Mouse (Mus musculus): ENCODE results near the gene Fgf2. TPM values are rescaled to one million over a fixed set of nuclear protein-coding genes. Genes with fewer than 3 reads are reported as not detected.

The Fgf2 gene
- total RNA-seq, 2 experiments from 2014 or later, result 1.6 to 2.3 TPM

DNA sequence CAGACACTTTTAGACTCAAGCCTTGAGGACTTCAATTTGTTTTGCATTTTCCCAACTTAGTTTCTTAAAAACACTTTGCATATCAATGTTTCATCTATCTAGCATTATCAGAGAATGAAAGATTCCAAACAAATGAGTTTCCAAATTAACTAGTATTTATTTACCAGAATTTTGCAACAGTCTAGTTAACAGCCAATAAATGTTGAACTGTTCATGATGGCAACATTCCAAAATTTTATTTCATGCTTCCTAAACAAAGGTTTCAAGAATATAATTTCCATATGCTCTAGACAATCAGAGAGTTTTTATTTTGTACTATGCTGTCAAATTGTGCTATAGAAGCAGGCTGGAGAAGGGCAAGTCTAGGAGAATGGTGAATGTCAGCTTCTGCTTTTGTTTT lies 59.5 kb downstream of the Fgf2 start:
- intact Hi-C loops (cut with DNase I), result no loop called here
- DNase-seq, result no peak

DNA sequence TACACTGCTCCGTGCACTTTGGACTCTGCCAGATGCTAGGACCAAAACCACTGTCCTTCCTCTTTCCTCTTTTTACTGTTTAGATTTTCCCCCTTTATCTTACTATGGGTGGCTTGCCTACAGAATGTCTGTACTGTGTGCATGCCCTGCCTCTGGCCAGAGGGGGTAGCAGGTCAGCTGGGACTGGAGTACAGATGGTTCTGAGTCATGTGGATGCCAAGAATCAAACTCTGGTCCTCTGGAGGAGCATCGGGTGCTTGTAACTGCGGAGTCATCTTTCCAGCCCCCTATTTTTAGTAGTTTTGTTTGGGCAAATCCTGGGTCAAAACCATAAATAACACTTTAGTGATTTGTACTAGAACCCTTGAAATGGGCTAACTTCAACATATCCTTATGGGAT lies 65.3 kb downstream of the Fgf2 start:
- DNase-seq, result no peak
- intact Hi-C loops (cut with DNase I), result loop anchor here (5.0 to 10.0 kb wide), 2 partner anchors 99 to 191 kb away; partner anchors contain the start of genes Bbs12 and Cetn4

DNA sequence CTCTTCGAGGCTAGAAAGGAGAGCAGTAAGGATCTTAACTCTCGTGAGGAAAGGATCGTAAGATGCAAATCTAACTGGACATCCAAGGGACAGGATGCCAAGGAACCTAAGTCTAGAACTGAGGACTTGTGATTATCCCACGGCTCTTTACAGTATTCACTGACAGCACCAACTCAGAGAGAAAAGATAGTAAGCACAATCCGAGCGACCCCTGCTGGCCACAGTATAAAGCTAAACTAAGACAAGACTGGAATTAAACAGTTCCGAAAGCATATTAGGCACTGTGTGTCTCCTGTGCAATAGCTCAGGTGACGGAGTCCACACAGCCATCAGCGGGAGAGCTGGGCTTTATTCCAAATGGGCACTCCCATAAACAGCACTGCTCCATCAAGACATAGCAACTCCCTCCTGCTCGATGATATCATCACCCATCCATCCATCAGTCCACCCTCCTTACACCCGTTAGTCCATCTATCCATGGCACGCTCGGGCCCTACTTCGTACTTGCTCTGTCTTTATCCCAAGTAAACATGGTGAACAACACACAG lies 66.3 kb downstream of the Fgf2 start:
- intact Hi-C loops (cut with DNase I), result loop anchor here (5.0 to 10.0 kb wide), 2 partner anchors 100 to 192 kb away; partner anchors contain the start of genes Bbs12 and Cetn4
- peak; percentile 89 for DNase-seq

DNA sequence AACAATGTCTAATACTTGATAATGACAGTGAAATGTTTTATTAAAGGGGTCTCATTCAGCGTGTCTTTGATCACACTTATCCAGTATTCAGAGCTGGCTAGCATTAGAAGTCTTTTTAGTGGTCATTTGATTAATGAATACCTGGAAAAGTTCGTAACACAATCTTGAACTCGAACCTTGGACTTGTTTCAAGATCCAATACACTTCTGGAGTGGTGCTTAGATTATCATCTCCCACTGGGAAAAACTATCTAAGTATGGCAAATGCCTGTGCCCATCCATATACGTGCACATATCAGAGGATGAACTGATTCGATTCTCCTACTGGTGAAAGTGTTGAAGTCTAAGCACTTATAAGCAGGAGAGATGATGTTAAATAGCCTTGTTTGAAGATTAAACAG lies 70.2 kb downstream of the Fgf2 start:
- intact Hi-C loops (cut with DNase I), result loop anchor here (10.0 kb wide), 1 partner anchor 104 kb away; the partner anchor contains the start of genes Bbs12 and Cetn4
- no peak for DNase-seq

DNA sequence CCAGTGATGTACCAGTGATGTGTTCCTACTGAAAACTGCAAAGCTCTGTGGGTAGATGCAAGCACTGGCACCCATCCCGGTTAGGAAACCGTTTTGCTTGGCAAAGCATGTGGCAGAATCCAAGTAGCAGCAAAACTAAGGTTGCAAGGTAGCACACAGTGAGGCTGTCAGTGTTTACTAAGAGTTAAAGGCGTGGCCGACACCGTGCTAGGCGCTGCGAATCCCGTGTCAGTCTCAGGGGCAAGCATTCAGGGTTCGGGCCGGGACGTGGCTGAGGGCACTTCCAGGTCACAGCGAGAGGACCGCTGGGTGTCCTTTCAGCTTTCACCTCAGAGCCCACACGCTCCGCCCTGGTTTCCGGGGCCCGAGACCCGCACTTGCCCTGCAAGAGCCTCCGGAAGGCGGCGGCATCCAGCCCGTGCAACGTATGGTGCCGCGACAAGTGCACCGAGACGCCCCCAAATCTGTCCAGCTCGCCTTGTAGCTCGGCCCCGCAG lies 70.9 kb downstream of the Fgf2 start:
- intact Hi-C loops (cut with DNase I), result loop anchor here (10.0 kb wide), 1 partner anchor 104 kb away; the partner anchor contains the start of genes Bbs12 and Cetn4
- peak; percentile 64 for DNase-seq

DNA sequence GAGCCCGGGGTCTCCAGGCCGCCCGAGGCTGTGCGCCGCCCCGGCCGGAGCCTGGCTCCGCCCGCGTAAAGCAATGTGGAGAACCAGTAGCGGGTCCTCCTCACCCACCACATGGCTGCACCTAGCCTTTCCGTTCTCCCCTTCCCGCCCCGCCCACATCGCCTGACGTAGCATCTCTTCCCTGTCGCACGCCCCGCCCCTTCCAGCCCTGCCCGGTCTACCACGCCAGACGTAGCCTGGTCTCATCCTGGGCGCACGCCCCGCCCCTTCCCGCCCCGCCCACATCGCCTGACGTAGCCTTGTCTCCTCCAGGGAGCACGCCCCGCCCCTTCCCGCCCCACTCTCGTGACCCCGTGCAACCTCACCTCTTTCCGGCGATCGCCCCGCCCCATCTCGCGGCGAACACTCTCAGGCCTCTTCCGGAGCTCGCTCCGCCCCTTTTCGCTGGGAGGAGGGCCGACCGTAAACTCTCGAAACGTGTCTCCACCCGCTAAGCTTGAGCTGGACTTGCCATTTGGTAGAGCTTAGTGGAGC lies 71.4 kb downstream of the Fgf2 start, which contains the start of gene Spata5:
Gene Spata5, plus strand, starts transcription at position 439 of the 534 bp plus-strand sequence.
- peak; percentile 100 for DNase-seq
- intact Hi-C loops (cut with DNase I), result loop anchor here (10.0 kb wide), 1 partner anchor 105 kb away; the partner anchor contains the start of genes Bbs12 and Cetn4

DNA sequence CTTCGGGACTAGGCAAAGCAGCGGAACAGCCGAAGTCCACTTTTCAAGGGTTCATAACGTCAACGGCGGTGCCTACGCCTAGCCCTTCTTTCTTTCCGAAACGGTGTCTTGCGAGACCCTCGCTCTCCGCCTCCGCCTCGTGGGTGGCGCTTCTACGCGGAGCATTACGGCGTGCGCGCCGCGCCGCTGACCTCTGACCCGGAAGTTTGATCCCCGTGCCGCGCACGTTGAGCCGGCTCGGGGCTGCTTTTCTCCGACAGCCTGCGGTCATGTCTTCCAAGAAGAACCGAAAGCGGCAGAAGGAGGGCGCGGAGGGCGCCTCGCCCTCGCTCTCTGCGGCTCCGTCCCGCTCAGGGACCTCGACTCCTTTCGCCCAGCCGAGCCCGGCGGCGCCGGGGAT lies 71.9 kb downstream of the Fgf2 start, which contains the start of gene Nudt6:
Gene Nudt6, minus strand, starts transcription at position 140 of the 400 bp plus-strand sequence.
- DNase-seq, result peak; percentile 93
- intact Hi-C loops (cut with DNase I), result no loop called here

DNA sequence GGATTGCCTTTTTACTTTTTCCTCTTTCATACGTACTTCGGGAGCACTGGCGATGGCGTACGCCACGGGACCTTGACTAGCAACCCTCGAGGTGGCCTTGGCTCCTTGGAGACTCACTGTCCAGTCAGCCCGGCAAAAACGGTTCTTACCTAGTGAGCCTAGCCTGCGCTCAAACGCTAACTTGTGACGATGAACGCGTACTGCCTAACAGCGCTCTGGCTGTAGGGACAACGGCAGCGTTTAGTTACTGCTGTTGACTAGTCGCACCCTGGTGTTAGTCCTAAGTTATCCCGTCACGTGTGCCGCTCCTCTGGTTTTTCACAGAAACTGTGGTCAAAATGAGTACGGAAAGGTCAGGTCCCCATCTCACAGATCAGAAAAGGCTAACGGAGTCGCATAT lies 72.5 kb downstream of the Fgf2 start:
- DNase-seq, result no peak
- intact Hi-C loops (cut with DNase I), result no loop called here

DNA sequence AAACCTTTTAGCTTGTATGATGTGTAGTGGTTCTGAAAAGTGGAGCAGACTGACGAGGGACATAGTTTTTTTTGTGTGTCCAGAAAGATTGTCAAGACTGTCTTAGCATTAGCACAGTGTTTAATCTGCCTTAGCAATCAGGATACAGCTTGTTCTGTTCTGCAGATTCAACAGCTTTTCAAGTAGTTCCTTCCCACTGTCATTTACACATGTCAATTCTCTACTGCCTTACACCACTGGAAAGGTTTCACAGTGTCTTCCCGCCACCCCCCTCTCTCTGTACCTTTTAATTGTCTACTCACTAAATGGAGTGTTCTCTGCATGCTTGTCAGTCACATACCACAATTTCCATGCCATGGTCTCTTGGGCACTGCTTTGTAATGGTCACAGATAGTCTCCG lies 73.0 kb downstream of the Fgf2 start:
- no peak for DNase-seq
- intact Hi-C loops (cut with DNase I), result no loop called here

DNA sequence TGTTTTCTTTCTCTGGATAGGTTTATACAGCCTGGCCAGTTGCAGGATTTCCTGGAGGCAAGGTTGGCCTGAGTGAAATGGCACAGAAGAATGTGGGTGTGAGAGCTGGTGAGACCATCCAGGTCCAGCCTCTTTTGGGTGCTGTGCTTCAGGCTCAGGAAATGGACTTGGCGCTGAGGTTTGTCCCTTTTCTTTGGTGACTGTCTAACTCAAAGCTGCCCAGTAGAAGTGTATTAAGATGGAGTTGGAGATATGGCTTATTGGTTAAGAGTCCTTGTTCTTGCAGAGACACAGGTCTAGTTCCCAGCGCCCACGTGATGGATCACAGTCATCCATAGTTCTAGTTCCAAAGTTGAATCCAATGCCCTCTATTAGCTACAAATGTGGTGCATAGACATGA lies 77.9 kb downstream of the Fgf2 start:
- intact Hi-C loops (cut with DNase I), result no loop called here

DNA sequence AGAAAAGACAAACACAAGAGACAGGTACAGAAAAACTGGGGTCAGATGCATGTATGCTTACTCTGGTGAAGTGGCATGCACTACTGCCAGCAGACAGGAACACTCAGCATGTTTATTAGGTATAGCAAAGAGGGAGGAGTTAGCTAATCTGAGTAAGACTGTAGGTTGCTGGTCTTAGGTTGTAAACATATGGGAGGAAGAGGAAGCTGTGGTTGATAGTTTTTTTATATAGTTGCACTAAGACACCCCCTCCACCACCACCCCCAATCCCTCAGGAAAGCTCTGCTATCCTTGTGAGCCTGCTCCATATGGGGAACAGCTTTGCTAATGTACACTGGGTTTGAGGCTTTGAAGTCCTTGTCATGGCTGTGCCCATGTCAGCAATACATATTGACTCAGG lies 82.2 kb downstream of the Fgf2 start:
- intact Hi-C loops (cut with DNase I), result no loop called here
- DNase-seq, result no peak

More for the DNA sequence above, 77.9 kb downstream of the Fgf2 start:
- DNase-seq, result no peak

DNA sequence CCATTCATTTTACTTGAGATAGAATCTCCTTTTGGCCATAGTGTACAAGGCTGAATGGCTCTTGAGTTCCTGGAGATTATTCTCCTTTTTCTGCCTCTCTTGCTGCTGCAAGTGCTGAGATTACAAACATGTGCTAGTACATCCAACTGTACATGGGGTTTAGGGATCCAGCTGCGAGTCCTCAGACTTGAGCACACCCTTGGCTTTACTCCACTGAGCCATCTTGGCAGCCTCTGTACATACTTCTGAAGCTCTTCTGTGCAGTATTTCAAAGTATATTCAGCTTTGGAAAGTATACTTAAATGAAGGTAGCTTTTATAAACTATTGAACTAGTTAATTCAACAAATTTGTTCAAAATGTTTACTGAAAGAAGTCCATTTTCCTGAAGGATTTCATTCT lies 91.6 kb downstream of the Fgf2 start:
- intact Hi-C loops (cut with DNase I), result no loop called here
- DNase-seq, result no peak

DNA sequence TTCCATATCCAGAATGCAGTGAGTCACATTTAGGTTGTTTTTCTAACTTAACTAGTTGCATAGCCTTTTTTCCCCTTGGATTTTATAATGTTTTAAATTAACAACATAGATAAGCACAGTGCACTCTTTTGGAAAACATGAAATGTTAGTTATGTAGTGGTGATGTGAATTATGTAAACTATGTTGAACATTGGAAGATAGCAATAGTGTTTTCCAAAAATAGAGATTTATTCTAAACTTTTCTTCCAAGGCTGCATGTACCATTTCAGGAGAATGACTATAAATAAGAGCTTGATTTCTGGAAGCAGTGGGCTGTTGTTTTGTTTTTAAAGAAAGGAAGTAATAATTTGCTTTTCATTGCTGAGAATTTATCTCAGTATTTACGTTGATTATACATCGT lies 95.3 kb downstream of the Fgf2 start:
- intact Hi-C loops (cut with DNase I), result no loop called here
- no peak for DNase-seq

DNA sequence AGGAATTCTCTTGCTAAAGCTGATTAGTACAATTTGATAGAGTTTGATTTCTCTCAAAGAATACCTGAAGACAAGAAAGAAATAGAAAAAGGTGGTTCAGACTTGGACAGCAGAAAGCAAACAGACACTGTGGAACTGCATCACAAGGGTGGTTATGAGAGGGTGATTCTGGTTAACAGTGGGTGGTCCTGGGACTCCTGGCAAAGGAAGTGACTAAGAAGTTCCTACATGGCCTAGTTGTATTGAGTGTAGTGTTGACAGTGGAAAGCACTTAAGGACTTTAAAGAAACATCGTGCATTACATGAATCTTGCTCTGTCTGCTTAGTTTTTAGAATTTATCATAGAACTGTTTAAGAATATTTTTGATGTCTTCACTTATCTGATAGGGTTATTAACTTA lies 107.8 kb downstream of the Fgf2 start:
- intact Hi-C loops (cut with DNase I), result no loop called here
- no peak for DNase-seq

Other genes with a start within 250 kb of the Fgf2 start
- not detected for gene Il2, start 222.4 kb upstream of the Fgf2 start, total RNA-seq (2021)
- not detected for gene Il21, start 115.7 kb upstream of the Fgf2 start, total RNA-seq (2021)
- 1 to 10 TPM; 5.9 to 6.3 TPM for gene Bbs12, start 35.8 kb upstream of the Fgf2 start, total RNA-seq (2021)
- gene Cetn4, start 35.6 kb upstream of the Fgf2 start, total RNA-seq (2021), result 1 to 10 TPM; 2.8 to 3.6 TPM
- gene Spata5, start 71.5 kb downstream of the Fgf2 start, total RNA-seq (2021), result 10 to 100 TPM; 28.1 to 29.2 TPM
- gene Nudt6, start 71.9 kb downstream of the Fgf2 start, total RNA-seq (2021), result 1 to 10 TPM; 5.4 to 6.1 TPM